Mouse (Mus musculus) lung, postnatal 0 days (tissue): ENCODE measurements at regions not wholly inside any gene's neighbourhood (a gene's known extent, or its start where the extent isn't known, plus 50 kb on each side); places are given as distances from the start of the nearest gene placed in this dataset.

Experiments used
- CTCF ChIP-seq: IDR thresholded peaks from 2 replicates; pipeline ENCODE4 v1.5.1; 2016; ENCODE audit warnings: antibody characterized with exemption, mild to moderate bottlenecking
- EP300 ChIP-seq: IDR thresholded peaks from 2 replicates; pipeline ENCODE4 v1.6.1; 2016; ENCODE audit warnings: antibody characterized with exemption, mild to moderate bottlenecking, control low read depth

DNA sequence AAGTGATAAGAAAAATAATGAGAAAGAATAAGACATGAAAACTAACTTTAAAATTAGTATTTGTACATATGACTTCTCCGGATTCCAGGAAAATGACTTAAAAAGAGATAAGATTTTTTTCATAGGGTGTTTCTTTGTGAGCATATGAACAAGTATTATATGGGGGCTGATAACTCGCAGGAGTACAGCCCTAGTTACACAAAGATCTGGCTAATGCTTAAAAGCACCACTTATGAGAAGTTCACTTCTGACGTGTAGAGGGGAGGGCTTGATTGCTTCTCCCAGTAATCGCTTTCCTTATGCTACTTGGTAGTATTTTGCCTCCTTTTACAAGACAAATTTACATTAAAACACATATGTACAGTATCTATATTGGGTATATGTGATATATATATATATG lies 72.3 kb upstream of the Cxadr start:
- TF ChIP-seq CTCF (no peak), EP300 (no peak)
